Mouse (Mus musculus) testis, adult 2 months (tissue): Measurements from ENCODE around the gene Gemin2.

Source experiments
- CTCF ChIP-seq: fragments of 200-500 bp; IDR thresholded peaks from 2 replicates; pipeline ENCODE4 v1.5.1; 2012; ENCODE audit warnings: low read depth, mild to moderate bottlenecking, inconsistent platforms, low read length, moderate library complexity; ENCODE audit not compliant: control insufficient read depth, insufficient read depth, insufficient replicate concordance
- POLR2A ChIP-seq: fragments of 200-500 bp; IDR thresholded peaks from 2 replicates; pipeline ENCODE4 v1.6.1; 2012; ENCODE audit warnings: low read depth, mild to moderate bottlenecking, inconsistent platforms, low read length, moderate library complexity; ENCODE audit not compliant: control insufficient read depth

GRCm38 (mm10) chr12:59053166-59053565 is 40.0 kb downstream of the Gemin2 start:
- TF ChIP-seq CTCF, result no peak
- no peak for TF ChIP-seq POLR2A
